Mouse (Mus musculus): ENCODE measurements around the gene Tmem98. TPM values are rescaled to one million over a fixed set of nuclear protein-coding genes. Genes with fewer than 3 reads are reported as not detected.

Tmem98 gene
- total RNA-seq, 2 experiments from 2014 or later, result 4.8 to 5.8 TPM

DNA sequence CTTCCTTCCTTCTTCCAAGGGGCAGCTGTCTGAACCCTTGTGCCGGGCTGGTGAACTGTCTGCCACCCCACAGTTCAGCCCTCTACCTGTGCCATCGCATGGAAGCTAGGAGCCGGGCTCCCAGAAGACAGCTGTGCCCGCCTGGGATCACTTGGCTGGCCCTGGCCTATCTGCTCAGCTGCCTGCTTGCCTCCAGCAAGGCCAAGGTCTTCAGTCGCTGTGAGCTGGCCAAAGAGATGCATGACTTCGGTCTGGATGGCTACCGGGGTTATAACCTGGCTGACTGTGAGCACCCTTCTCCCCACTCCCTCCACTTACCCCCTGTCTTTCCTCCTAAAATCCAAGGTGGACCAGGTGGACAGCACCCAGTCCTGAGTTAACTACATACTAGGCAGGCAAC, 53.0 kb downstream of the Tmem98 start:
- TF ChIP-seq CTCF (IDR thresholded peaks at IDR 0.05), result no peak
- intact Hi-C loops (cut with DNase I), result no loop called here
- no peak overlapping the region for H3K4me3 ChIP-seq
- DNase-seq (ENCODE audit: extremely low spot score in 1 of 2, low spot score in 2 of 2), result no peak
- no peak overlapping the region for H3K27ac ChIP-seq

DNA sequence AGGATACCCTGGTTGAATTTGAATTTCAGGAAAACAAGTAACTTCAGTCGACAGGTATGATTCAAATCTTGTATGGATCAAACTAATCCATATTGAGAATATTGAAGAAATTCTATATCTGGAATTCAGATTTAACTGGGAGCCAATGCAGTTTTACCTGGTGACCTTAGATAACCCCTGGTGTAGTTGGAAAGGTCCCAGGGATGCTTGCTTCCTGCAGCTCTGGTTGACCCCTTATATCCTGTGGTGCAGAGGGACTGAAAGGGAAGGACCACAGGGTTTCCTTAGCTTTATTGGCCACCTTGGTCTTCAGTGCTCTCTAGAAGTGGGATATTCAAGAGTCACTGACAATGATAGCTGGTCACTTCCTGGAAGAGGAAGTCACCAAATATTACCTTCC, 58.1 kb downstream of the Tmem98 start:
- TF ChIP-seq CTCF (IDR thresholded peaks at IDR 0.05), result no peak
- DNase-seq (ENCODE audit: extremely low spot score in 1 of 2, low spot score in 2 of 2), result no peak
- Histone ChIP-seq H3K27ac (no peak overlapping the region), H3K4me3 (no peak overlapping the region)
- intact Hi-C loops (cut with DNase I), result no loop called here

Other genes starting within 250 kb of the Tmem98 start
- gene Myo1d, start 30.1 kb upstream of the Tmem98 start, total RNA-seq (2021), result 1 to 10 TPM; 5.6 to 7.0 TPM
- gene Spaca3, start 48.2 kb downstream of the Tmem98 start, total RNA-seq (2021), result not detected

Data from left cerebral cortex, adult 2 months (tissue).